In genomic region chr5:112396066-112396465, GRCm38 (mm10) we compare ENCODE assay signal across 20 mouse cellular contexts. TPM values are rescaled to one million over a fixed set of nuclear protein-coding genes. Genes with fewer than 3 reads are reported as not detected.
DNase-seq lines count a peak whose midpoint lies in the region; ATAC-seq and TF ChIP-seq lines count a peak whose summit lies in the region.
"Had no signal": no experiment of that assay in that cellular context is flagged by ENCODE, and none has a peak within 500 bp of the region (broad histone marks: within the 10 kb centered on the region; RNA-seq: fewer than 3 reads in every experiment).

No protein-coding gene starts in this region.

- 37% methylated on average over 18 of the region's 18 CpGs for WGBS in neural tube, embryonic 13.5 days
- WGBS in forebrain, embryonic 10.5 days = 69% methylated on average over 18 of the region's 18 CpGs
- 66% methylated on average over 18 of the region's 18 CpGs for WGBS in limb, embryonic 10.5 days
- 63% methylated on average over 18 of the region's 18 CpGs for WGBS in midbrain, postnatal 0 days

- H3K36me3 ChIP-seq in neural tube, embryonic 13.5 days = peaks cover 9% of the 10 kb centered on the region
- peaks cover 10% of the 10 kb centered on the region for H3K36me3 ChIP-seq in forebrain, embryonic 10.5 days (replicated peaks)
- H3K36me3 ChIP-seq in limb, embryonic 10.5 days = peaks cover 8% of the 10 kb centered on the region
- H3K36me3 ChIP-seq in midbrain, postnatal 0 days (ENCODE audit: insufficient read depth, low read length) = 0 out of 2 replicates have a peak, but pooled peaks cover 6% of the 10 kb centered on the region

- no peak overlapping the region for H3K9ac ChIP-seq in neural tube, embryonic 13.5 days
- no peak overlapping the region for H3K9ac ChIP-seq in midbrain, postnatal 0 days (replicated peaks; ENCODE audit: low read length, poor library complexity, severe bottlenecking)
- H3K9ac ChIP-seq: liver, postnatal 0 days had no signal

- no peaks in the 10 kb centered on the region for H3K27me3 ChIP-seq in neural tube, embryonic 13.5 days
- peaks cover 49% of the 10 kb centered on the region for H3K27me3 ChIP-seq in forebrain, embryonic 10.5 days (ENCODE audit: poor library complexity, severe bottlenecking)
- H3K27me3 ChIP-seq in limb, embryonic 10.5 days (ENCODE audit: low read depth, poor library complexity, severe bottlenecking) = peaks cover 35% of the 10 kb centered on the region
- H3K27me3 ChIP-seq in midbrain, postnatal 0 days (ENCODE audit: insufficient read depth, low read length) = no peaks in the 10 kb centered on the region

- ATAC-seq in neural tube, embryonic 13.5 days (ENCODE audit: low read depth) = no peak
- no peak for ATAC-seq in midbrain, postnatal 0 days (ENCODE audit: low FRiP score)
- ATAC-seq: CD4-positive, CD25-positive, alpha-beta regulatory T cell, adult 4 months; liver, postnatal 0 days had no signal

- DNase-seq in neural tube, embryonic 10.5 days (ENCODE audit: extremely low spot score, low spot score) = no peak
- DNase-seq in forebrain, embryonic 10.5 days (ENCODE audit: extremely low spot score, low spot score) = no peak
- peak; percentile 40 for DNase-seq in limb, embryonic 10.5 days (ENCODE audit: low spot score)
- no peak for DNase-seq in midbrain, postnatal 0 days (ENCODE audit: low spot score)
- DNase-seq in heart, adult 9 months (ENCODE audit: low spot score in 2 of 2) = no peak
- no peak for DNase-seq in adrenal gland, postnatal 36 days
- DNase-seq in kidney, postnatal 14 days = no peak
- DNase-seq: kidney, postnatal 10 days; left cerebral cortex, postnatal 4 days; liver, postnatal 0 days; lung, postnatal 4 days; thymus, postnatal 36 days had no signal

- H3K27ac ChIP-seq in neural tube, embryonic 13.5 days (replicated peaks) = 0 out of 2 replicates have a peak overlapping the region, but pooled peaks have one; percentile 42
- H3K27ac ChIP-seq in forebrain, embryonic 10.5 days = peak overlapping the region; percentile 94
- peak overlapping the region; percentile 93 for H3K27ac ChIP-seq in limb, embryonic 10.5 days
- peak overlapping the region; percentile 83 for H3K27ac ChIP-seq in midbrain, postnatal 0 days (ENCODE audit: low read depth, low read length)

- peaks cover 43% of the 10 kb centered on the region for H3K4me1 ChIP-seq in neural tube, embryonic 13.5 days (replicated peaks)
- peaks cover 40% of the 10 kb centered on the region for H3K4me1 ChIP-seq in forebrain, embryonic 10.5 days
- H3K4me1 ChIP-seq in limb, embryonic 10.5 days = peaks cover 32% of the 10 kb centered on the region
- peaks cover 10% of the 10 kb centered on the region for H3K4me1 ChIP-seq in midbrain, postnatal 0 days (ENCODE audit: insufficient read depth, low read length)

- TF ChIP-seq CTCF in midbrain, postnatal 0 days (IDR thresholded peaks at IDR 0.05) = no peak

- H3K4me3 ChIP-seq in neural tube, embryonic 13.5 days = no peak overlapping the region
- H3K4me3 ChIP-seq in forebrain, embryonic 10.5 days = no peak overlapping the region; the same call in 1 of the 2 replicates
- peak overlapping the region; percentile 70 for H3K4me3 ChIP-seq in limb, embryonic 10.5 days
- no peak overlapping the region for H3K4me3 ChIP-seq in midbrain, postnatal 0 days (ENCODE audit: low read depth, low read length)

- H3K4me2 ChIP-seq in neural tube, embryonic 13.5 days = no peak overlapping the region
- H3K4me2 ChIP-seq in midbrain, postnatal 0 days (ENCODE audit: low read depth, low read length, poor library complexity, severe bottlenecking) = no peak overlapping the region

- no peaks in the 10 kb centered on the region for H3K9me3 ChIP-seq in neural tube, embryonic 13.5 days
- no peaks in the 10 kb centered on the region for H3K9me3 ChIP-seq in forebrain, embryonic 10.5 days
- H3K9me3 ChIP-seq in limb, embryonic 10.5 days (replicated peaks) = no peaks in the 10 kb centered on the region
- H3K9me3 ChIP-seq in midbrain, postnatal 0 days (ENCODE audit: low read length) = no peaks in the 10 kb centered on the region

RNA-seq across cellular contexts. Expression of gene Asphd2, which starts 1.4 kb away (rescaled TPM):
- polyA plus RNA-seq in neural tube, embryonic 13.5 days (2015; fragmentation: Nextera tagmentation; extraction: Ambion mirVana) = 52.4 and 69.6 TPM in 2 replicates
- 11.9 and 15.0 TPM in 2 replicates for polyA plus RNA-seq in forebrain, embryonic 10.5 days (2016; fragmentation: Nextera tagmentation; extraction: Ambion mirVana)
- polyA plus RNA-seq in limb, embryonic 10.5 days (2016; fragmentation: Nextera tagmentation; extraction: Ambion mirVana) = 22.0 and 23.6 TPM in 2 replicates
- total RNA-seq in midbrain, postnatal 0 days (2014; rRNA removed) = 167 and 192 TPM in 2 replicates
- 153 and 162 TPM in 2 replicates for polyA plus RNA-seq in midbrain, postnatal 0 days (2015; fragmentation: Nextera tagmentation; extraction: Ambion mirVana)
- total RNA-seq in adrenal gland, postnatal 36 days (2021) = 1 to 10 TPM; 1.9 to 2.4 TPM
- polyA plus RNA-seq: CD4-positive, CD25-positive, alpha-beta regulatory T cell, adult 4 months had no signal

RNA-seq across cellular contexts. Expression of gene Gm6583, which starts 40.2 kb away (rescaled TPM):
- 0.08 and 0.26 TPM in 2 replicates for polyA plus RNA-seq in neural tube, embryonic 13.5 days (2015; fragmentation: Nextera tagmentation; extraction: Ambion mirVana)
- 0.19 and 0.31 TPM in 2 replicates for polyA plus RNA-seq in forebrain, embryonic 10.5 days (2016; fragmentation: Nextera tagmentation; extraction: Ambion mirVana)
- polyA plus RNA-seq in limb, embryonic 10.5 days (2016; fragmentation: Nextera tagmentation; extraction: Ambion mirVana) = 0.14 and 0.25 TPM in 2 replicates
- not detected in 2 replicates for total RNA-seq in midbrain, postnatal 0 days (2014; rRNA removed)
- polyA plus RNA-seq in midbrain, postnatal 0 days (2015; fragmentation: Nextera tagmentation; extraction: Ambion mirVana) = 0.12 TPM in 1 of 2 replicates, not detected in the other
- not detected for total RNA-seq in adrenal gland, postnatal 36 days (2021)
- total RNA-seq: gastrocnemius, postnatal 4 days; layer of hippocampus, postnatal 10 days; left cerebral cortex, postnatal 4 days had no signal
- polyA plus RNA-seq: heart, embryonic 14.5 days; small intestine, adult 2 months had no signal

RNA-seq across cellular contexts. Expression of gene Gm6588, which starts 53.2 kb away (rescaled TPM):
- 0.62 and 0.93 TPM in 2 replicates for polyA plus RNA-seq in neural tube, embryonic 13.5 days (2015; fragmentation: Nextera tagmentation; extraction: Ambion mirVana)
- polyA plus RNA-seq in forebrain, embryonic 10.5 days (2016; fragmentation: Nextera tagmentation; extraction: Ambion mirVana) = 0.06 TPM in 1 of 2 replicates, not detected in the other
- not detected in 2 replicates for polyA plus RNA-seq in limb, embryonic 10.5 days (2016; fragmentation: Nextera tagmentation; extraction: Ambion mirVana)
- total RNA-seq in midbrain, postnatal 0 days (2014; rRNA removed) = not detected in 2 replicates
- polyA plus RNA-seq in midbrain, postnatal 0 days (2015; fragmentation: Nextera tagmentation; extraction: Ambion mirVana) = 0.29 and 0.39 TPM in 2 replicates
- not detected for total RNA-seq in adrenal gland, postnatal 36 days (2021)
- total RNA-seq: adrenal gland, postnatal 4 days; gastrocnemius, postnatal 4 days; layer of hippocampus, postnatal 10 days; left cerebral cortex, postnatal 4 days had no signal
- polyA plus RNA-seq: CD4-positive, CD25-positive, alpha-beta regulatory T cell, adult 4 months; heart, embryonic 14.5 days; liver, postnatal 0 days; small intestine, adult 2 months; stomach, embryonic 14.5 days had no signal

RNA-seq across cellular contexts. Expression of gene Hps4, which starts 53.2 kb away (rescaled TPM):
- polyA plus RNA-seq in neural tube, embryonic 13.5 days (2015; fragmentation: Nextera tagmentation; extraction: Ambion mirVana) = 37.6 and 37.8 TPM in 2 replicates
- 32.7 and 33.6 TPM in 2 replicates for polyA plus RNA-seq in forebrain, embryonic 10.5 days (2016; fragmentation: Nextera tagmentation; extraction: Ambion mirVana)
- polyA plus RNA-seq in limb, embryonic 10.5 days (2016; fragmentation: Nextera tagmentation; extraction: Ambion mirVana) = 38.9 and 39.1 TPM in 2 replicates
- total RNA-seq in midbrain, postnatal 0 days (2014; rRNA removed) = 34.9 and 41.1 TPM in 2 replicates
- polyA plus RNA-seq in midbrain, postnatal 0 days (2015; fragmentation: Nextera tagmentation; extraction: Ambion mirVana) = 36.1 and 36.4 TPM in 2 replicates
- 10 to 100 TPM; 29.4 to 49.4 TPM for total RNA-seq in adrenal gland, postnatal 36 days (2021)

RNA-seq across cellular contexts. Expression of gene Srrd, which starts 53.2 kb away (rescaled TPM):
- 53.9 and 54.4 TPM in 2 replicates for polyA plus RNA-seq in neural tube, embryonic 13.5 days (2015; fragmentation: Nextera tagmentation; extraction: Ambion mirVana)
- polyA plus RNA-seq in forebrain, embryonic 10.5 days (2016; fragmentation: Nextera tagmentation; extraction: Ambion mirVana) = 47.2 and 48.9 TPM in 2 replicates
- 56.2 and 59.2 TPM in 2 replicates for polyA plus RNA-seq in limb, embryonic 10.5 days (2016; fragmentation: Nextera tagmentation; extraction: Ambion mirVana)
- 60.5 and 69.6 TPM in 2 replicates for total RNA-seq in midbrain, postnatal 0 days (2014; rRNA removed)
- 49.0 and 59.3 TPM in 2 replicates for polyA plus RNA-seq in midbrain, postnatal 0 days (2015; fragmentation: Nextera tagmentation; extraction: Ambion mirVana)
- 10 to 100 TPM; 35.5 to 63.7 TPM for total RNA-seq in adrenal gland, postnatal 36 days (2021)

Comparison
In these comparisons a context has a peak if more than half of its experiments do, and no peak if none do; other contexts are left out.
1. H3K27ac ChIP-seq: peak in every context shown above with its lines; median percentile 94 in forebrain, embryonic 10.5 days; 93 in limb, embryonic 10.5 days; 83 in midbrain, postnatal 0 days; 42 in neural tube, embryonic 13.5 days.